Mouse (Mus musculus): Measurements from ENCODE around the gene Osbpl10. TPM values are rescaled to one million over a fixed set of nuclear protein-coding genes. Genes with fewer than 3 reads are reported as not detected.

Gene Osbpl10
- polyA plus RNA-seq, 1 experiment from 2014 or later, result 9.9 TPM

DNA sequence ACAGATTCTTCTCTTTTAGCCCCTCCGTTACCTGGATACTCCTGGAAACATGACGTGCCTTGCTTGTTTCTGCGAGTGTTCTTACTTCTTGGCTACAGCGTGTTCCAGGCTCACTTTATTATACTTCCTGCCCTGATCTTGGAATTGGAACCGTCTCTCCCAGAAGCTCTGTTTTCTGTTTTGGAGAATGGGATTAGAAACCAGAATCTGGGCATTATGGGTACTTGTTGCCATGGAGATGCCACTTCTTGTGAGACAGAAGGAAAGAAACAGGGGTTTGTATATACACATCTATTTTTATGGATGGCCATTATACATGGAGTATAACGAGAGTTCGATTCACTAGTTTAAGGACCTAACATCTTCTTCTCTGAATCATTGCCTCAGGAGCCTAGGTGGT, 54.4 kb downstream of the Osbpl10 start:
- no peak for ATAC-seq
- no peak for DNase-seq (ENCODE audit: low read depth, low spot score)
- POLR2A ChIA-PET, result no interaction called here
- TF ChIP-seq CTCF (IDR thresholded peaks at IDR 0.05), result no peak
- in situ Hi-C loops (cut with MboI; ENCODE audit: low pct_unique_long_range_greater_than_20kb), result no loop called here
- CTCF ChIA-PET, result no interaction called here
- H3K27me3 ChIP-seq, result no peaks in the 10 kb centered on the region

DNA sequence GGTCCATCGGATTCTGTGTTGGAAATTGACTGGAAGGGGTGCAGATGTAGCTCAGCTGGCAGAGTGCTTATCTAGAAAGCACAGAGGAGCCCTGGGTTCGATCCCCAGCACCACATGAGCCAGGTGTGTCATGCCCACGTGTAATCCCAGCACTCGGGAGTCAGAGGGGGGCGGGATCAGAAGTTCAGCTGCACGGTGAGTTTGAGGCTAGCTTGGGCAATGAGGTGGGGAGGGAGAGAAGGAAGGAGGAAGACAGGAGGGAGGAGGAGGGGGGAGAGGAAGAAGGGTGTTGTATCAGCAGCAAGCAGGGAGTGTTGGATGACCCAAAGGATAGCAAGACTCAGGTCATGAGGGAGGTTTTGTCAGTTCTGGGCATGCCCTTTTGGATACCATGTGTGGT, 55.9 kb downstream of the Osbpl10 start:
- DNase-seq (ENCODE audit: low read depth, low spot score) (no peak), ATAC-seq (no peak)
- no peak for TF ChIP-seq CTCF (IDR thresholded peaks at IDR 0.05)
- CTCF ChIA-PET, result interaction anchor here (1.2 kb wide), 1 partner anchor 8 kb away, joined by 4 read pairs; no protein-coding TSS in a partner anchor
- POLR2A ChIA-PET, result no interaction called here
- in situ Hi-C loops (cut with MboI; ENCODE audit: low pct_unique_long_range_greater_than_20kb), result no loop called here
- H3K27me3 ChIP-seq, result no peaks in the 10 kb centered on the region

GRCm38 (mm10) chr9:115034788-115035187, 56.4 kb downstream of the Osbpl10 start:
- no peak for DNase-seq (ENCODE audit: low read depth, low spot score)
- POLR2A ChIA-PET, result no interaction called here
- no peak for TF ChIP-seq CTCF (IDR thresholded peaks at IDR 0.05)
- in situ Hi-C loops (cut with MboI; ENCODE audit: low pct_unique_long_range_greater_than_20kb), result no loop called here
- ATAC-seq, result no peak
- CTCF ChIA-PET, result no interaction called here
- no peaks in the 10 kb centered on the region for H3K27me3 ChIP-seq

DNA sequence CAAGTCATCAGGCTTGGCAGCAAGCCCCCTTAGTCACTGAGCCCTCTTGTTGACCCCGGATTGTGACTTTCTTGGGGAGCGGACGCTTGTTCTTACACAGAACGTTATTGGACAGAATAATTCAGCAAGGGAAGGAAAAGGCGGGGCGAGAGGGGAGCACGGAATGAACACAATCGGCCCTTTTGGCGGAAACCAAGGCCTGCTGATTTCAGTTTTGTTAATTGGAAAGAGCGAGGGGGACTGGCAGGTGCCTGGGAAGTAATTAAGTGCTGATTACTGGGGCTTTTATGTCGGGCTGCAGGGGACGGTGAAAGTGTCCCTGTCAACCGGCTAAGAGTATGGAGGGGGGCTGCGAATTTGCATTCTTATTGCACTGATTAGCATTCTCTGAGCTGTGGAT, 59.8 kb downstream of the Osbpl10 start:
- H3K27me3 ChIP-seq, result no peaks in the 10 kb centered on the region
- TF ChIP-seq CTCF (IDR thresholded peaks at IDR 0.05), result no peak
- POLR2A ChIA-PET, result no interaction called here
- in situ Hi-C loops (cut with MboI; ENCODE audit: low pct_unique_long_range_greater_than_20kb), result no loop called here
- CTCF ChIA-PET, result no interaction called here
- DNase-seq (ENCODE audit: low read depth, low spot score), result no peak
- no peak for ATAC-seq

GRCm38 (mm10) chr9:115038686-115039085, 60.3 kb downstream of the Osbpl10 start:
- ATAC-seq (no peak), DNase-seq (ENCODE audit: low read depth, low spot score) (no peak)
- no peak for TF ChIP-seq CTCF (IDR thresholded peaks at IDR 0.05)
- H3K27me3 ChIP-seq, result no peaks in the 10 kb centered on the region
- ChIA-PET CTCF (no interaction called here), POLR2A (no interaction called here)
- in situ Hi-C loops (cut with MboI; ENCODE audit: low pct_unique_long_range_greater_than_20kb), result no loop called here

- no peaks in the 10 kb centered on the region for H3K27me3 ChIP-seq
- POLR2A ChIA-PET, result no interaction called here
- no peak for TF ChIP-seq CTCF (IDR thresholded peaks at IDR 0.05)
- in situ Hi-C loops (cut with MboI; ENCODE audit: low pct_unique_long_range_greater_than_20kb), result no loop called here
- CTCF ChIA-PET, result no interaction called here
- no peak for ATAC-seq
- DNase-seq (ENCODE audit: low read depth, low spot score), result no peak
Observed at GRCm38 (mm10) chr9:115039245-115039644, 60.9 kb downstream of the Osbpl10 start.

- ChIA-PET POLR2A (no interaction called here), CTCF (interaction anchor here (1.6 kb wide), 1 partner anchor 9 kb away, joined by 4 read pairs; no protein-coding TSS in a partner anchor)
- DNase-seq (ENCODE audit: low read depth, low spot score) (no peak), ATAC-seq (no peak)
- no peaks in the 10 kb centered on the region for H3K27me3 ChIP-seq
- no peak for TF ChIP-seq CTCF (IDR thresholded peaks at IDR 0.05)
- in situ Hi-C loops (cut with MboI; ENCODE audit: low pct_unique_long_range_greater_than_20kb), result no loop called here
Observed at GRCm38 (mm10) chr9:115042571-115042970, 64.2 kb downstream of the Osbpl10 start.

DNA sequence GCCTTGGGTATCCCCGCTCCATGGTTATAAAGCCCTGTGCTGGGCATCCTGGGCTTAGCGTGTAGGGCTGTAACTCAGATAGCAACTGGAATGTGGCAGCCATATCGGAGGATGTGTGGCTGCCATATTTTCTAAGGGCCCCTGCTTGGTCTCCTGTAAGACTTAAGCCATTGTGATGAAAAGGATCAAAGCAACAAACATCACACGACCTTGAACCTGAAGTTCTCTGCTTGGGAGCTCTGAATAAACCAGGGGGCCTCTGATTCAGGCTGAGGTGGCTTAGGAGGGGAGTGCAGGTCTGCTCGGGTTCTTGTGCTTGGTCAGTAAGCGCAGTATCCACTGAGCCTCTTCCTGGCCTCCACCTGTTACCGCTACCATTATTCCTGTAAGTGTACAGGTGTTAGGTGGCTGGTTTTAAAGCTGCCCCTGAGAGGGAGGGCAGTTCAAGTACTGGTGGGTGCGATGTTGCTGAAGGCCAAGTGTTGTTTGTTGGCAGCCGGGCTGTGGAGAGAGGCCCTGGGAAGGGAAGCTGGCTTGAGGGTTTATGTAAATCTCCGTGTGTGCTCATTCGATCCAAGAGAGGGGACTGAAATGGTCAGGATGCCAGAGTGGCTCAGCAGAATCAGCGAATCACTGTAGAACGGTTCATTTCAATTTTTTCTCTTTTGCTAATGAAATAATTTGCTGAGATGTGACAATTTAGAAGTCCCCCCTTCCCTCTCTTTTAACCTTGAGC, 64.8 kb downstream of the Osbpl10 start:
- ATAC-seq (no peak), DNase-seq (ENCODE audit: low read depth, low spot score) (no peak)
- ChIA-PET POLR2A (no interaction called here), CTCF (interaction anchor here (1.6 kb wide), 2 partner anchors 9 to 12 kb away, joined by 3 to 4 read pairs; no protein-coding TSS in a partner anchor)
- in situ Hi-C loops (cut with MboI; ENCODE audit: low pct_unique_long_range_greater_than_20kb), result no loop called here
- H3K27me3 ChIP-seq, result no peaks in the 10 kb centered on the region
- no peak for TF ChIP-seq CTCF (IDR thresholded peaks at IDR 0.05)

DNA sequence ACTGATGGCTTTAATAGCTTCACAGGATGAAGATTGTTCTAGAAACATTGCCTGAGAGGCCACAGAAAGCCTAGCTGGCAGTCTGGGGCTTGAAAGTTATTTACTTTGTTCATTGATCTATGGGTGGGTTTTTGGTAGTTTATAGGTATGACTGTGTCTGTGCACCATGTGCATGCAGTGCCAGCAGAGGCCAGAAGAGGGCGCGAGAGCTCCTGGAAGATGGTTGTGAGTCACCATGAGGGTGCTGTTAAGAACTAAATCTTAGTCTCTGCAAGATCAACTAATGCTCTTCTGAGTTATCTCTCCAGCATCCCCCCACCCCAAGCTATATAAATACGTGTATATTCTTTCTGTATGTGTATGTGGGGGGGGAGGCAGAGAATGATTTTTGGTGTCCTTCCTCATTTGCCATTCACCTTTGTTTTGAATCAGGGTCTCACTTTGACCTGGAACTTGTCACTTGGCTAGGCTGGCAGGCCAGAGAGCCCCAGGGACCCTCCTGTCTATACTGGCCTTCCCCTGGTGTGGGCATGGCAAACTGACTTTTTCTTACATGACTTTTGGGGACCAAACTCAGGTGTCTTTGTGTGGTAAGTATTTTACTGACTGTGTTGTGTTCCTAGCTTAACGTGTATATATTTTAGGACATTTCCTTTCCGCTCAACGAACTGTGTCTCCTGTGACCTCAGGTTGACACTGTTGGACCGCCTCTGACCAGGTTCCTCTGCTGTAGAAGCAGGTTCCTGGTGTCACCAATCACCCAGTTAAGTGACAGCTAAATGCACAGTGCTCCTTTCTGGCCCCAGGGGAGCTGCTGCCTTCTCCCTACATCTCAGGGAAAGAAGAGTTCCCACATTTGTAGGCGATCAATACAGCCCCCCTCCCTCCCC, 65.8 kb downstream of the Osbpl10 start:
- ChIA-PET CTCF (interaction anchor here (1.6 kb wide), 1 partner anchor 11 kb away, joined by 3 read pairs; no protein-coding TSS in a partner anchor), POLR2A (interaction anchor here (0.6 kb wide), 2 partner anchors 22 to 189 kb away, joined by 4 to 5 read pairs; no protein-coding TSS in a partner anchor)
- in situ Hi-C loops (cut with MboI; ENCODE audit: low pct_unique_long_range_greater_than_20kb), result no loop called here
- ATAC-seq, result no peak
- DNase-seq (ENCODE audit: low read depth, low spot score), result no peak
- TF ChIP-seq CTCF (IDR thresholded peaks at IDR 0.05), result no peak
- H3K27me3 ChIP-seq, result no peaks in the 10 kb centered on the region

DNA sequence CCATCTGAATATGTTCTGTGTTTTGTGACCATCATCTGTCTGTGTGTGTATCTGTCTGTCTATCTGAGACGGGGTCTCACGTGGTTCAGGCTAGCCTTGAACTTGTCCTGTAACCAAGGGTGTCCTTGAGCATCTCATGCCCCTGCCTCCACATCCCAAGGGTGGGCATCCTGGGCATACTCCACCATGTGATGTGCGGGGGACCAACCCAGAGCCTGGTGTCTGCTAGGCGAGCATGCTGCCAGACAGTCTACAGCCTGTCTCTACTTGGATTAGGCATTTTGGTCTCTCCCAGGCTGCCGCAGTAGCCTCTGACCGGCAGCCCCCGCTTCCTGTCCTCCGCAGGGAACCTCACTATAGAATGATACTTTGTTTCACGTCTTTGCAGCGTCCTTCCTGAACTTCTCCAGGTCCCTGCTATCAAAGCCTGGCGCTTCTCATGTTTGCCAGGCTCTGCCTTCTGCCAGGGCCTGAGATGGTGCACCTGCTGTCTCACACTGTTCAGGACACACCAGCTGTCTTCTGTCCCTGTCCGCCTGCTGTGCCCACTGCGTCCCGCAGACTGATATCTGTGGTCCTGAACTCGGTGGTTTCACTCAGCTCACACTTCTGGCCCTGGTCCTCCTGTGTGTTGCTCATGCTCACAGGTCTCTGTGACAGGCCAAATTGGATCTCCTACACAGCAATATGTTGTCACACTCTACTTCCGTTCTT, 66.9 kb downstream of the Osbpl10 start:
- H3K27me3 ChIP-seq, result no peaks in the 10 kb centered on the region
- DNase-seq (ENCODE audit: low read depth, low spot score), result no peak
- ChIA-PET CTCF (no interaction called here), POLR2A (no interaction called here)
- in situ Hi-C loops (cut with MboI; ENCODE audit: low pct_unique_long_range_greater_than_20kb), result no loop called here
- TF ChIP-seq CTCF (IDR thresholded peaks at IDR 0.05), result no peak
- ATAC-seq, result no peak
